Mouse (Mus musculus): ENCODE data around the gene Strc.
"Not testable (repeated sequence)": the region's sequence is repeated elsewhere in the genome, so short reads cannot be mapped to it uniquely, and the experiment has no call there.

Gene Strc

DNA sequence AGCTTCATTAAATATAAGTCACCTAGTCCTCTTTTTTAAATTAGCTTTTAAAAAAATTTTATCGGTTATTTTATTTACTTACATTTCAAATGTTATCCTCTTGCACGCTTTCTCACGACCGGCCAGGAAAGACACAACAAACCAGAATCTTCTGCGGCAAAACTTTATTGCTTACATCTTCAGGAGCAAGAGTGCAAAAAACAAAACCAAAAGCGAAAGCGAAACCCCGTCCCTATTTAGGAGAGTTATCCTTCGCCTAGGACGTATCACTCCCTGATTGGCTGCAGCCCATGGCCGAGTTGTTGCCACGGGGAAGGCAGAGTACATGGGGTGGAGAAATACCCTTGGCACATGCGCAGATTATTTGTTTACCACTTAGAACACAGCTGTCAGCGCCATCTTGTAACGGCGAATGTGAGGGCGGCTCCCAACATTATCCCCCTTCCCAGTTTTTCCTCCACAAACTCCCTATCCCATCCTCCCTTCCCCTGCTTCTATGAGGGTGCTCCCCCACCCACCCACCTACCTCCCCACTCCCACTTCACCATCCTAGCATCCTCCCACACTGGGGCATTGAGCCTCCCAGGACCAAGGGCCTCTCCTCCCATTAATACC, at the start of gene Strc:
Strc (minus strand) TSS at position 208 of the 615 bp plus-strand sequence.
- not testable (repeated sequence) for DNase-seq (ENCODE audit: low spot score)

DNA sequence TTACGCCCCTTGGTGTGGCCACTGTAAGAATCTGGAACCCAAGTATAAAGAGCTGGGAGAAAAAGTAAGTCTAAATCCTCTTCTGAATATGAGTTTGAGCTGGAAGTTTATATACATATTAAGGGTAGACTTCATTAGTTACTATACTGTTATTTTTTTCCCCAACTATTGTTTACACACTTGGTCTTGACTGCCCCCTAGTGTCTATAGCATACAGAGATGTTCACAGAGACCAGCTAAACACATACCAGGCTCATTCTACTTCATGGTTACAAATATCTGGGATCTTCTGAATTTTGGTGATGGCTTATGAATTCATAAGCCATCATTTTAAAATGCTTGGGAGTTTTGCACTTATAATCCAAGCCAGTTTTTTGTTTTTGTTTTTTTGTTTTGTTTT, 47.9 kb upstream of the Strc start:
- no peak for DNase-seq (ENCODE audit: low spot score)

DNA sequence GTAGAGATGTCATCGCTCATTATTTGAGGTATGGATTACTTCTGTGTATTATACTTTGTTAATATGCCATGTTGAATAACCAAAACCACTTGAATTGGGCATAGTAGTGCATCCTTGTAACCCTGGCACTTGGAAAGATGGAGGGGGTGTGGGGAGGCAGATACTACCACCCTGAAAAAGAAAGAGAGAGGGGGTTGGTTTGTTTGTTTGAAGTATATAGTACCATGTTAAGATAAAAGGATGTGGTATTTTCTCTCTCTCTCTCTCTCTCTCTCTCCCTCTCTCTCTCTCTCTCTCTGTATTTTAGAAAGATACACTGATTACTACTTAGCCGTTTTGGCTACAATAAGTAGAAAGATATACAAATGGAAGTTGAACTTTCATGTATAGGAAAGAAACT, 38.9 kb upstream of the Strc start:
- no peak for DNase-seq (ENCODE audit: low spot score)

- DNase-seq (ENCODE audit: low spot score), result no peak
These were observed 36.2 kb upstream of the Strc start for GRCm38 (mm10) chr2:121423166-121423565.

- DNase-seq (ENCODE audit: low spot score), result no peak
These were observed 31.5 kb upstream of the Strc start for GRCm38 (mm10) chr2:121418476-121418875.

GRCm38 (mm10) chr2:121416356-121416755, 29.4 kb upstream of the Strc start:
- no peak for DNase-seq (ENCODE audit: low spot score)

- DNase-seq (ENCODE audit: low spot score), result no peak
These were observed 28.6 kb upstream of the Strc start for GRCm38 (mm10) chr2:121415591-121415990.

- no peak for DNase-seq (ENCODE audit: low spot score)
These were observed 28.1 kb upstream of the Strc start for GRCm38 (mm10) chr2:121415103-121415502.

GRCm38 (mm10) chr2:121414139-121414685, 27.2 kb upstream of the Strc start:
- peak; percentile 75 for DNase-seq (ENCODE audit: low spot score)

DNA sequence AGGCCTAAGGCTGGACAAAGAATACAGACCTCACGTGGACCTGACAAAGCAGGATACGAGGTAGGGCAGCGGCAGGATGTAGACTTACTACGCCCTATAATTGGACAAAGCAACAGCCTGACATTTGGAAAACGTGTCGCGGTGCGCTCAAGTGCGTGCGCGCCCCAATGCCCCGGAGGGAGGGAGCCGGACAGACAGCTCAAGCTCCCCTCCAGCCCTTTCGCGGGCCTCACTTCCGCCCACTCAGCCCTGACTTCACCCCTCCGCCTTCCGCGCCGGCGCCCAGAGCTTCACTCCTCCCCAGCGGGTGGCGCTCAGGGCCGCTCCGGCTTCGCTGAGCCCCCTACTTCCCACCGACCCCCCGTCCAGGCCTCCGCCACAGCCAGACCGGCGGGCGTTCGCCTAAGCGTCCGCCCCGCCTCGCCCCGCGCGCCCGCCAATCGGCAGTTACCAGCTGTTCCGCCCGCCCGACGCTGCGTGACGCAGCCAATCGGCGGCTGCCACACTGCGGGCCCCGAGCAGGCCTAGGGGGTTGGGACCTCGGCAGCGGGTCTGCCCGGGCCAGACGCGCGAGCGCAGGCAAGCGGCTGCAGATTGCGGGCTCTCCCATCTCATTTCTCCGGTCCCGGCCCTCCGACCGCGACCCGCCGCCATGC, 26.5 kb upstream of the Strc start, which contains the start of the genes Pdia3 and Catsper2:
Pdia3 (plus strand) TSS at position 389 of the 656 bp plus-strand sequence.
Catsper2 (minus strand) TSS at position 406 of the 656 bp plus-strand sequence.
- peak; percentile 98 for DNase-seq (ENCODE audit: low spot score)

- no peak for DNase-seq (ENCODE audit: low spot score)
These were observed 25.9 kb upstream of the Strc start for GRCm38 (mm10) chr2:121412843-121413386.

- DNase-seq (ENCODE audit: low spot score), result peak; percentile 13
These were observed 21.2 kb upstream of the Strc start for GRCm38 (mm10) chr2:121408160-121408559.

- DNase-seq (ENCODE audit: low spot score), result no peak
These were observed 16.3 kb upstream of the Strc start for GRCm38 (mm10) chr2:121403296-121403695.

DNA sequence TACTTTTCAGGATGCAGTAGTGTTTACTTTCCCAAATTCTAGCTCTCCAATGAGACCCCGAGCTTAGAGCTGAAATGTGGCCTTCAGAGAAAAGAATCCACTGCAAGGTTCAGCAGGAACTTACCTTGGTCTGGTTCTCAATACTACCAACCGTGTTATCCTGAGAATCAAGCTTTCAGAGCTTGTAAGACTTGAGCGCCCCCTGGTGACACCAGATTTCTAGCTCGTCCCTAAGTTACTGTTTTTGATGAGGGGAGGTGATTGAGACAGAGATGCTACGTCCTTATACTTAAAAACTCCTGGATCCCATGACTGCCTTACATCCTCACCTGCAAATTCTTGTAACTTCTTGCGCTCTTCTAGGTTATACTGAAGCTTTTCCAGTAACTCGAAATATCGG, 9.7 kb upstream of the Strc start:
- DNase-seq (ENCODE audit: low spot score), result peak; percentile 42

DNA sequence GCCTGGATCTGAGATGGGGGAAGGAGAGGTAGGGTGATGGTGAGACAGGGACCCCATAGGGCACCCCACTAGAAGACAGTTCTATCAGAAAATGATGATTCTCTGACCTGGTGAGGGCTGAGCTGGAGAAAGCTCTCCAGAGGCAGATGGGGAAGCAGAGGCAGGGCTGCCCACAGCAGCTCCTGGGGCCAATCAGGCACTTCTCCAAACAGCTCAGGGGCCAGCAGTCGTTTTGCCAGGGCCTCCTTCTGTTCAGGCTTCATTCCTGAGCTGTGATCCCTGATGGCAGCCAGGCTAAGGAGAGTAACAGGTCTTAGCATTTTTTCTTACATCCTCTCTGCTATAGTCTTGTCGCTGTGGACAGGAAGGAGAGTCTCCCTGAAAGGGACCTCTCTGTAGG, 12.2 kb downstream of the Strc start:
- DNase-seq (ENCODE audit: low spot score), result no peak

DNA sequence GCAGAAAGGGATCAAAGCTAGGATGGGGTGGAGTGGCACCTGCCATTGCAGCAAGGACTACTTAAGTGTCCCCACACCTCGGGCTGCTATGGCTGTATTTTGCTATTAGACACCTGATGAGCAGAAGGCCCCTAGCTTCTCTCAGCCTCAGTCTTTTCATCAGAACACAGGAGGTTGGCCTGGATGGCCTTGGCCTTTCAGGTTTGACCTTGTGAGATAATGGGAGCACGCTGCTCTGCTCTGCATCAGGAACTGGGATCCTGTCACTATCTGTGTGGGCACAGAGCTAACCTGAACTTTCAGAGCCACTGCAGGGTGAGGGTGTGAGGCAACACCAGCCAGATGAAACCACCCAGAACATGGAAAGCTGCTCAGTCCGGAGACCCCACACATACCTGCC, 14.7 kb downstream of the Strc start:
- DNase-seq (ENCODE audit: low spot score), result no peak

- no peak for DNase-seq (ENCODE audit: low spot score)
These were observed 16.0 kb downstream of the Strc start for GRCm38 (mm10) chr2:121370921-121371320.

DNA sequence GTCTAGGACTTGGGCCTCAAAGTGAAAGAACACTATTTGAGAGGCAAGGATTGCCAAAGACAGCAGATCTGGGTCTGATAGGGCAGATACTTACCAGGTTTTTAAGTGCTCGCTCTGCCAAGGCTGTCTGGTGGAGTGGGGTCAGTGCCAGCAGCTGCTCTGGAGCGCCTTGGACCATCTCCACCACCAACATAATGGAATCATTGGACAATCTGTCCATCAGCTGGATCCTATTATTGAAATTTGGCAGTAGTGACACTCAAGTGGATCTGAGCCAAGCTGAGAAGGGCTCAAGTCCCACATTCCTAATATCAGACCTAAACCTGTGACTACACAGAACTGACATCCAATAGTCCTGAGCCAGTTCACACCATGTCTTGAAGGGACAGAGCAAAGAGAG, 18.1 kb downstream of the Strc start:
- no peak for DNase-seq (ENCODE audit: low spot score)

DNA sequence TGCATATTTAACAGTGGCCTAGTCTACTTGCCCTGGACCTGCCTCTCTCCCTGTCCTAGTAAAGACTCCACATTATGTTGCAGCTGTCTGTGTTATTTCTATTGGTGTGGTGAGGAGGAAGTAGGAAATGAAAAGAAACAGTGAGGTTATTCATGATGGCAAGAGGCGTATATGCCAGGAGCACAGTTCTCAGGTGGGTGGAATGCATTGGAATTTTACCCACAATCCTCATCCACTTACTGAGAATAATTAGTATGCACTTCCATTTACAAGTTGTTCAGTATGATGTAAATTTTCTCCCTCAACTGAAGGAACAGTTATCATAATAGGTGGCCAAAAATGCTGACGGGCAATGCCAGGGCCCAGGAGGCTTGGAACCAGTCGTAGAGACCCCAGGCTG, 23.3 kb downstream of the Strc start:
- no peak for DNase-seq (ENCODE audit: low spot score)

DNA sequence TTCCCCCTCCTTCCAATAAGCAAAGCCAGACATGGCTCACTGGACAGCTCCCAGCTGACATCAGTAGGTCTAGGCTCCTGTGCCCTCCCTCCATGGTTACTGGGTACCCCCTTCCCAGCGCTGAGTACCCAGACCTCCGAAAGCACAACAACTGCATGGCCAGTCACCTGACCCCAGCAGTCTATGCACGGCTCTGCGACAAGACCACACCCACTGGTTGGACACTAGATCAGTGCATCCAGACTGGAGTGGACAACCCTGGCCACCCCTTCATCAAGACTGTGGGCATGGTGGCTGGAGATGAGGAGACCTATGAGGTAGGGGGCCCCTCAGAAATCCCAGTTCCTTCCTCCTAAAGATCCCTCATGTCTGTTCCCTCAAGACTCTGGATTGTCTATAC, 27.5 kb downstream of the Strc start:
- DNase-seq (ENCODE audit: low spot score), result no peak

GRCm38 (mm10) chr2:121358381-121358780, 28.6 kb downstream of the Strc start:
- DNase-seq (ENCODE audit: low spot score), result peak; percentile 24

DNA sequence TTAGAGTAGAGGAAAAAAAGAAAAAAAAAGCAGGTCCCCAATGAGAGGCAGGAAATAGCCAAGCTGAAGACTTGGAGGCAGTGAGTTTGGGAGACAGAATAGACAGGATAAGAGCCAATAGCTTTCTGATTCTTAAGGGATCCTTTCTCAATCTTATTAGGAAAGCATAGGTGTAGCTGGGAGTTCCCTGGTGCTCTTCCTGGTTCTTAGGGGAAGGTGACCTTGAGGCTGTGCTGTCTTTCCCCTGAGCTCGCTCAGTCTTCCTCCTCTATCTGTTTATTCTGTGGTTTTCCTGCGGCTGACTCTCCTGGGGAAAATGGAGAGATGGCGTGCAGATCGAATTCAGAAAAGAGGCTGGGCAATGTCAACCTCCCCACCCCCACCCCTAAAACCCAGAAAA, 29.0 kb downstream of the Strc start:
- no peak for DNase-seq (ENCODE audit: low spot score)

- DNase-seq (ENCODE audit: low spot score), result no peak
These were observed 29.5 kb downstream of the Strc start, which contains the start of gene Ckmt1 for GRCm38 (mm10) chr2:121357494-121357893. Gene Ckmt1 (plus strand): TSS chr2:121357714.

Data from yolk sac, embryonic 10.5 days (tissue).